Mouse (Mus musculus): Measurements from ENCODE around the gene Rbm47.

The Rbm47 gene

DNA sequence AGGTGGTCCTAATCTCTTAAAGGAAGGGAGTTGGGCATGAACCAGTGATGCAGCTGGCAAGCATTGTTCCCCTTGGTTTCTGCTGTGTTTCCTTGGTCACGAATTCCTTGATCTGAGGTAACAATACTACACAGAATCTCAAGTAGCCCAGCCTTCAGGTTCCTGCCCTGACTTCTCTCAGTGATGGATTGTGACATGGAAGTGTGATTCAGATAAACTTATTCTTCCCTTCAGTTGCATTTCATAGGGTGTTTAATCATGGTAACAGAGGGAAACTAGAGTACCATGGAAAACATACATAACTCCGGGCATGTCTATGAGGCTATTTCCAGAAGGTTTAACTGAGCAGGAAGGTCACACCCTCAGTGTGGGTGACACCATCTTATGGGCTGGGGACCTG, at the start of gene Rbm47:
Rbm47 (minus strand) TSS at position 101 of the 400 bp plus-strand sequence.
- in situ Hi-C loops (cut with MboI, MseI): no loop called here

DNA sequence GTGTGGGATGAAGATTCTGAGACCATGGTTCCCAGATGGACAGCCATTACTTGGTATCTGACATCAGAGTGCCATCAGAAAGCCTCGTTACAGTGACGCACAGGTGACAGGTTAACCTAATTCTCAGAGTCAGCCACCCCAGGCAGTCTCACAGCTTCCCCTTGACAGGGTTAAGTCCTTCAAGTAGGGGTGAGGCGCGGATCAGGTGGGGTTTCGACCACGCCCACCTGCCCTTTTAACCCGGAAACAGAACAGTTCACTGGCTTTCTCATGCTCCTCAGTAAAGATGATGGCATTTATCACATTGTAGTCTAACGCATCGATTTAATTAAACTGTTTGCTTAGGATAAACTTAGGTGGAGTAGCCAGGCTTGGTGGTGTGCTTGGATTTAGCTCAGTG, 47.7 kb upstream of the Rbm47 start:
- in situ Hi-C loops (cut with MboI, MseI): no loop called here

DNA sequence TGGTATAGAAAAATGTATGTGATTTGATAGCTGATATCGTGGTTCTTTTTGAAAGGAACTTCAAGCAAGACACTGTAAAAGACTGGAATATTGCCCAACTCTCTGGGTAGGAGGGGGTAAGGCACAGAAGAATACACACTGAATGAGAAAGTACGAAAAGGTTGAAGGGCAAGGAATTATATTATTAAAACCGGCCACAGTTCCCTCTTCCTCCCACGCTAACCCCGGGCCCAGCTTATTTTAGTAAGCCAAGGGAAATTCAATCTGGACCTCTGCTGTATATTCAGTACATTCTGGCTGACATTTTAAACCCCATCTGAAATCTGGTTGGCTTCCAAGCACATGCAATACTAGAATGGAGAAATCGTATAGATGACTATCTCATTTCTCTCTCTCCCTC, 46.8 kb upstream of the Rbm47 start:
- in situ Hi-C loops (cut with MboI, MseI): no loop called here

DNA sequence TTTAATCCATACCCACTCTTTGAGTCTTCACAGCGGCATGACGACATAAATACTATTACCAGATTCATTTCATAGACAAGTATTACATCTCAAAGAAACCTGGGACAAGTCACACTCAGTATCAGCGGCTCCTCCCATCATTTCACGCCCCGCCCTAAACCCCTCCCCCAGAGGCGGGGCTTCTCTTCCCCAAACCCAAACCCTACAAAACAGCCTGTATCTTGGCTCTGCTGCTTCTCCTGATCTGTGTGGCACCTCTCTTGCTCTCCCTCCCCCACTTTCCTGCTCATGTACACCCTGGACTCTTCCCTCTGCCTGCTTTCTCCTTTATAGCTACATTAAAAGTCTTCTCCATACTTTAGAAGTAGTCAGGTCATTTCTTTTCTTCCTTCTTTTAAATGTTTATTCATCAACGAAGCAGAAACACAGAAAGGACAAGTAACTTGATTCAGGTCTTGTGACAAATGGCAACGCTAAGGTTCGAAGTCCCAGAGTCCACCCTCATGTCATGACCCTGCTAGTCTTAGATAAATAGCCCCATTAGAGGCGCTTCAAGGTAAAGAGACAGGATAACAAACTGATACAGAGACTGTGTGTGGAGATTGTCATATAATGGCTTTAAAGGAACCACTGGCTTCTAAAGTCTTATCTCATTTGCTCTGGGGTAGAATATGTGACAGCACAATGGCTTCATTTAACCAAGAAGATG, 42.8 kb upstream of the Rbm47 start:
- in situ Hi-C loops (cut with MboI, MseI): no loop called here

DNA sequence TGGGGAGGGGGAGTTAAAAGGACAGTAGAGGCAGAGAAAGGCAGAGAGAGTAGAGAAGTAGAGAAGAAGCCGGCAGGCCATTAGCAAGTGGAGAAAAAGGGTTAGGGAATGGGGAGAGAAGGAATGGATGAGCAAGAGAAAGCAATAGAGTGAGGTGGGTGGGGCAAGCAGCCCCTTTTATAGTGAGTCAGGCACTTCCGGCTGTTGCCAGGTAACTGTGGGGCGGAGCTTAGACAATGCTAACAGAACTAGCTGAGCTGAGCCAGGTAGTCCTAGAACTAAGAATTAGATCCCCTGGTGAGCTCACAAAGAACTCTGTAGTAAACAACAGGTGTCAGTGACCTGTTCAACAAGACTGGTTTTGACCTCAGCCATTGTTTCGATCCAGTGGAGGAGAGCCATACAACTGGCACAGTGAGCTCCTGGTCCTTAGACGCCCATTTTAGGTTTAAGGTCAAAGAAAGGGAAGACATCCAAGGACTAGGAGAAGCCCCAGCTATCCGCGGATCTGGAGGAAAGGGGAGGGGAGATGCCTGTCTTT, 41.5 kb upstream of the Rbm47 start:
- in situ Hi-C loops (cut with MboI, MseI): no loop called here

DNA sequence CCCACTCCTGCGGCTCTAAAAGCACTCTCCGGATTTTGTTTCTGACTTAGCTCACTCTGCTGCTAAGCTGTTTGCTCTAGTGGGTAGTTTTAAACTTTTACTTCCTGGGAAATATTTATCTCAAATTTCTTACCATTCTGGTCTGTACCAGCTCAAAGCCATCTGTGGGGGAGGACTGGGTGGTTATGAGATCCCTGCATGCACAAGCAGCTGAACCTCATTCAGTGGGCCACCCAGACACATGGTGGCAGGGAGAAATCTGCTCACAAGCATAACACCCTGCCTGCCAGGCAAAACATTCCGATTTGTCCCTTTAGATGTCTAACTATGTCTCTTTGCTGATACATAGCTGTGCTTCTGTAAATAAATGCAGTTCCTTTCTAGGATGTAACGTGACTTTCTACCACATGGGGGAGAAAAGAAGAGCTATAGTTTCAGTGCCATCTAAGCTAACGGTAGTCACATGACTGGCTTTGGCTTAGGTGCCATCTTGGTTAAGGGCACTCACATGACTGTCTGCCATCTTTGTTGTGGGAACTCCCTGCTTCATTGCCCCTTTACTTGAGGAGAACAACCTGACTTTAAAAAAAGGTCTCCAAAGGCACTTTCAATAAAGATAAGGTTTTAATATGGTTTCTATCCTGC, 36.7 kb upstream of the Rbm47 start:
- in situ Hi-C loops (cut with MboI, MseI): no loop called here

DNA sequence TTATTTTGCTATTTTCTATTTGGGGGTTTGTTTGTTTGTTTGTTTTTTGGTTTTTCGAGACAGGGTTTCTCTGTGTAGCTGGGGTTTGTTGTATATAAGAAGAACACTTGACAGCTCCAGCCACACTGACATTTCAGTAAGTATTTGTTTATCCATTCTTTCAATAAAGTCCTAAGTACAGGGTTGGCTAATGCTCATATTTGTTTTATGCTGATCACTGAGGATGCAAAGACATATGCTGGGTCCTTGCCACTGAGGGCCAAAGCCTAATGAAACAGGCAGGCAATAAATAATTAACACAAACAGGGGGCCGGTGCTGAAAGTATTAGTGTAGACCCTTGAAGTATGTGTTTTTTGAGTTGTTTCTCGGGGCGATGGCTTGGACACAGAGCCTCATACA, 32.0 kb upstream of the Rbm47 start:
- in situ Hi-C loops (cut with MboI, MseI): no loop called here

DNA sequence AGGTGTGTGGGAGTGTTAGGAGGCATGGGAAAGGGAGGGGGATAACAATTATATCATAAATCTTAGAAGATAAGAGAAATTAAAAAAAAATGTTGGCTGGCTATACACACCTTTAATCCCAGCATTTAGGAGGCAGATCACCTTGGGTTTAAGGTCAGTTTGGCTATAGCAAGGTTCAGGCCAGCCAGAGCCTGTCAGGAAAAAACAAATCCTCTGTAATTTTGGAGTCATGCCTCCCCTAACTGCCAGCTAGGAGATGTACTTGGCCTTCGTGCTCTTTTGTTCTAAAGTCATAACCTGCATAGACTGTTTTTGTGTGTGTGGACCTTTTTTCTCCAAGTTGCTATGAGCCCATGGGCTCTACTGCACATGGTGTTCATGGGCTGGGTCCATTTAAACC, 30.5 kb upstream of the Rbm47 start:
- in situ Hi-C loops (cut with MboI, MseI): no loop called here

DNA sequence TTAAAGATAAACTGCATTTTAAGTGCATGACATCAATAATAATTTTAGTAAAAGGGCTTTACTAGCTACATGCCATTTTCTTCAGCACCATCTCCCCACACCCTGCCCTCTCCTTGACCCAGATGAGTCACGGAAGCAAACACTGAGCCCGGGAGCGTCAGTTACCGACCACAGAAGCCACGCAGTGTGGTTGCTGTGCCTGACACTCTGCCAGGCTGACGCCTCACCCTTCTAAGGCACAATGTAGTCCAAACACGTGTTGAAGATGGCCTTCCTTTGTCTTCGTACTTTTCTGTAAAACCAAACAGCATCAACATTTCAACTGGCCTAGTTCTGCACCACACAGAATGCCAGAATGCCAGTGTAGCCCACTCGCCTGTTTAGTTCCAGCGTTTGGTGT, 27.1 kb upstream of the Rbm47 start:
- in situ Hi-C loops (cut with MboI, MseI): no loop called here

DNA sequence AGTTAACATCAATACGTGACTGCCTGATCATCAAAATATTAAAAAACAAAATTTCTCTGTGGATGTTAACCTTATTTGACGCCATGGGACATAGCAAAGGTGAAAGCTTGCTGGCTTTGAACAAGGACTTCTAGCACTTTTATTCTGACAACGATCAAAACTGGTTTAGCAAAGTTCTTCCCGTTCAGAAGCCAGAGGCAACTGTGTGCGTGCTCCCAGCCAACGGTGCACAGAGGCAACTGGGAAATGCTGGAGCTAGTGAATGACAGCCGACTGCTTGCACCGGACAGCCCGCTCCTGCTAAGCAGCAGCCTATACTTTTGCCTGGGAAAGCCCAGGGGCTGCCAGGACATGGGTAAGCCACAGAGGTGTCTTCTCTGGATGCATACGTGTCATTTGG, 22.4 kb upstream of the Rbm47 start:
- in situ Hi-C loops (cut with MboI, MseI): no loop called here

DNA sequence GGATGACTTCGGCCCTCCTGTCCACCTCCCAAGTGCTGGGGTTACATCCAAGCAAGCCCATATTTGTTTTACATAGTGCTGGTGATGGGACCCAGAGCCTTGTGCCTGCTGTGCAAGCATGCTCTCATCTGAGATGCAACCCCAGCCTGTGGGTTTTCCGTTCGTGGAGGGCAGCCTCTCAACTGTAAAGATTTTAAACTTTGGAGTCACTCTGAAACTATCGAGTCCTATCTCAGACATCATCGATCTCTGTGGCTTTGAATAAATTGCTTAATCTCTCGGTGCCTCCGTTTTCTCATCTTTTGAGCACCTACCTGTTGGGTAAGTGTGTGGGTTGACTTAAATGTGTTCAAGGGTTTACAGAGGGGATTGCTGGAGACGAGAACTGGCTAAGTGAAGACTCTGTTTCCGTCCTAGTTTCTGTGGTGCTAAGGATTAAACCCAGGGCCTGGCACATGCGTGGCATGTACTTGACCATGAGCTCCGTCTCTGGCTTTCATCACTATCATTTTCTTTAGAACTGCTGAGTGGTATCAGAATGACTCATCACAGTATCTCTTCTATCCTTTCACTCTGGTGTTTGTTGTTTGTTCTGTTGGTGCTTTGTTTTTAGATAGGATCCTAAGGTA, 20.4 kb upstream of the Rbm47 start:
- in situ Hi-C loops (cut with MboI, MseI): no loop called here

DNA sequence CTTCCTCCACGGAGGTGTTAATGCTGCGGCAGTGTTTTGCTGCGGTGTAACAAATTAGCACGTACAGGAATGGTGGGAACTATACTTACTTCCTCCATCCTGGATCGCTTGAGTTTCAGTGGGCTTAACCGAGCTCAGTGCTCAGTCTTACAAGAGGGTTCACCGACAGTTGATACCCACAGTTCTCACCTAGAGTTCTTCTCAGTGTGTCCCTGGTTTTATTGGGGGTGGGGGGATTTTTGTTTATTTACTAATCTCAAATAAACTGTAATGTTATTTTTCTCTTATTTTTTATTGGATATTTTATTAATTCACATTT, 18.2 kb upstream of the Rbm47 start:
- in situ Hi-C loops (cut with MboI, MseI): no loop called here

DNA sequence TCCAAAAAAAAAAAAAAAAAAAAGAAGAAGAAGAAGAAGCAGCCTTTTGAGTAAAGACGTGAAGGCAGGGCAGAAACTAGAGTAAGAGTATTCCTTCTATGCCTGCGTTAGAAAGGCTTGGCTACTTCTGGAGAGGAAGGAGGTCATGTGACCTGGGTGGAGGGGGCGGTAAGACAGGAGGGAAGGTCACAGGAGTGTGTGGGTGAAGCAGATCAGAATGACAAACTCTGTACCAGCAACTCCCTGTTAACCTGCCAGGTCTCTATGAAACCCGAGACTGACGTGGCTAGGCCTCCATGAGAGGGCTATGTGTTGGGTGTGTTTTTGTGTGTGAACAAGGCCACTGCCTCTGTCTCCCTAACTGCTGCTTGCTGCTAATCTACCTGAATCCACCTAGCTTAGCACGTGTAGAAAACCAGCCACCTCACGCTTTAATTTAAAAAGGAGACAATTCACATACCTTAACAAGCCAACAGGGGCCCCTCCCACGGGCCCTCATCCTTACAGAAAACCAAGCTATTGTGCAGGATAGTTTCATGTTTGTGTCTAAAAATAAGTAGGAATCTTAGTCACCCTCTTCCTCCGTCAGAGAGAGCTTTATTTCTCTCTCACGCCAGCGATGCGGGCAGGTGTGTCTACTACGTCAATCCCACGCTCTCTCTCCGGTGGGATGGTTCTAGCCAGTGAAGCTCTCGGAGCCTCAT, 17.7 kb upstream of the Rbm47 start:
- in situ Hi-C loops (cut with MboI, MseI): no loop called here

DNA sequence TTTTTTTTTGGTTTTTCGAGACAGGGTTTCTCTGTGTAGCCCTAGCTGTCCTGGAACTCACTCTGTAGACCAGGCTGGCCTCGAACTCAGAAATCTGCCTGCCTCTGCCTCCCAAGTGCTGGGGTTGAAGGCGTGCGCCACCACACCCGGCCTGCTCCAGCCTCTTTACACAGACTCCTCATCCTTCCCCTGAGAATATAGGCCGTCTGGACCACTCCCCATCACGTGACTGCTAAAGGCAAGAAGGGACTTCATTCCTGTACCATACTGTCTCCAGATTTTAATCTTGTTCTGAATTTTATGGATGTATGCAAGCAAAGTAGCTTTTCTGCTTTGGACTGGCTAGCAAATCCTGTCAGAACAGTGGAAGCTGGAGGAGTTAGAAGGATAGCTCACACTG, 15.7 kb upstream of the Rbm47 start:
- in situ Hi-C loops (cut with MboI, MseI): loop anchor here (5.0 kb wide), 1 partner anchor 106 kb away; no protein-coding TSS in a partner anchor

DNA sequence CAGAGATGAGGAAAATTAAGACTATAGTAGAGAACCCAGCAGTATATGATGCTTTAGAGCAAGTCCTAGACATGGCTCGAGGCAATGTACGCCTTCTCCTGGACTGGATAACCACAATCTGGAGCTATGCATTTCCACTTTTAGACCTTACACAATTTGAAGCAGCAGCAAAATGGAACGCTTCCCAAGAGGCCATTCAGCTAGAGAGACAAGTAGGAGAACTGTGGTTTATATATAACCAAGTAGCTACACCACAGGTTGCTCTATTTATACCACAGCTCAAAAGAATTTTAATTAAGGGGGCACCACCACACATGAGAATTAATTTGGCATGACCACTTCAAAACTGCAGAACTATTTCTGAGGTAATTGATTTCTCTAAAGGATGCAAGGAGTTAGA, 9.2 kb upstream of the Rbm47 start:
- in situ Hi-C loops (cut with MboI, MseI): no loop called here

DNA sequence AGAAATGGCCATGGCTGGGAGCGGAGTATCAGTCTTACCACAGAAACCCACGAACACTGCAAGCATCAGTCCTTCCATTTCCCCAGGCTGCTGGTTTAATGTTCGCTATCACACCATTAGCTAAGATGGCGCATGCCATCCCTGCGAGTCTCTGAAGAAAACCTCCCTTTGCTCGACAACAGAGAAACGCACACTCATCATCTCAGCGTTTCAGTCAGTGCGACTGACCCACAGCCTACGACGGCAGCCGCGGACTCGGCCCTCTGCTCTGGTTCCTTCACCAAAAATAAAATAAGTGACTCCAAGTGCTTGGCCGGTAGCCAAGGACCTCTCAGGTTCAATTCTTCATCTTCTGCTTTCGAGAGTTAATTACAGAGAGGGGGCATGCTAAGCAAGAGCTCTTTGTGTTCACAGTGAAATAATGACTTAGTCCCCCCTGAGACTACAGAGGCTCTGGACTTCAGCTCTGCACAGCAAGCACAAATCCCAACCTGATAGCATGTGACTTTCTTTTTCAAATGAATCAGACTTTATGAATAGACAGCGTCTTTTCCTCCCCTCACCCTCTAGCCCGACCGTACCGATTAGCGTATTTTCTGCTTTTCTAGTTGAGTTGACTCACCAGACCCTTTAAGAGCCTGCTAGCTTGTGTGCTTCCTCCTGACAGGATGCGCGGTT, 1.4 kb upstream of the Rbm47 start:
- in situ Hi-C loops (cut with MboI, MseI): no loop called here

DNA sequence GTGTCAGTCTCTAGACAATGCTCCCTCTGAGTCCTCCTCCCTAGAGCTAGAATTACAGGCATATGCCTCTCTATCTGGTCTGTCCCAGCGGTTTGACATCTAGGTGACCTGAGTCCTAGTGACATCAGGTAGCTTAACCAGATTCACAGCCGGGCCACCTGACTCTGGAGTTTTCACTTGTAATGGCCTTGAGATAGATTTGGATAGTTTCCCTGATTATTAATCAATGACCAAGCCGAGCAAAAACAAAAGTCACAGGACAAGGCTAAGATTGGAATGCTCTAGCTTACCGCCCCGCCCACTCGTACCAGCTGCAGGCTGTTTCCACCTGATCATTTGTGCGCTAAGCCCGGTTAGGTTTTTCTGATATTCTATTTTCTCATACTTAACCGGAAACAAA, 2.3 kb downstream of the Rbm47 start:
- in situ Hi-C loops (cut with MboI, MseI): no loop called here

DNA sequence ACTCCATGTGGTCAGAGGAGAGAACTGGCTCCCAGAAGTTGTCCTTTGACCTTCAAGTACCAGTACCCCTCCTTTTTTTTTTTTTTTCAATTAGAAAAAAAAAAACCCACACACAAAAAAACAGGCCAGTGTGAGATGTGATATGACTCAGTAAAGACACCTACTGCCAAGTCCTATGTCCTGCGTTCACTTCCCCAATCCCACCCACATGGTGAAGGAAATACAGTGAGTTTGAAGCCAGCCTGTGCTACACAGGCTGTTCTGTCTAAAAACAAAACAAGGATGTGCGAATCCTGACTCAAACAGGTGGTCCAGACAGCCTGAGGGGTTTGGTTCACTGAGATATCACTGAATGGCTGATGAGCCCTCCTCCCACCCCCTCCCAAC, 3.8 kb downstream of the Rbm47 start:
- in situ Hi-C loops (cut with MboI, MseI): no loop called here

DNA sequence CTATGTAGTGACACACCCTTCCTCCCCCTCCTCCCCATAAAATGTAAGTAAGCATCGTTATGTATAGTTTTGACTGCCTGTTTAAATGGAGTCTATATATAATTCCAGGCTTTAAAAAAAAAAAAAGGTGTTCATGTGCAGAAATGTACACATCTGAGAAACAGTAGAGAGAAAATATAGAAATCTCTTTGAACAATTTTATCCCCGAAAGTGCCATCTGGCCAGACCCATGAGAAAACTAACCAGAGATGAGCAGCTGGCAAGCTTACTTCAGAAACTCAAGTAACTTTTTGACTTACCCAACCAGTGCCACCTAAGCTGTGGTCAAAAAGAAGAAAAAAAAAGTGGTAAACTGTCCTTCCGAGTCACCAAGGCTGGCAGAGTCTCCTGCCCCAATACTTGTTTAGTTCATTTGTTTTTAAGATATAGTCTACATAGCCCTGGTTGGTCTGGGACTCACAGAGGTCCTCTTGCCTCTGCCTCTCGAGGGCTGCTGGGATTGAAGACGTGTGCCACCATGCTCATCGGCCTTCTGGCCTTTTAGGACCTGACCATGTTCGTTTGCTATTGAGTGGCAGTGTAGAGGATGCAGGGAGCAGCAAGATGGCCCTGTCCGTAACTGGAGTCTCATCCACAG, 4.3 kb downstream of the Rbm47 start:
- in situ Hi-C loops (cut with MboI, MseI): no loop called here

DNA sequence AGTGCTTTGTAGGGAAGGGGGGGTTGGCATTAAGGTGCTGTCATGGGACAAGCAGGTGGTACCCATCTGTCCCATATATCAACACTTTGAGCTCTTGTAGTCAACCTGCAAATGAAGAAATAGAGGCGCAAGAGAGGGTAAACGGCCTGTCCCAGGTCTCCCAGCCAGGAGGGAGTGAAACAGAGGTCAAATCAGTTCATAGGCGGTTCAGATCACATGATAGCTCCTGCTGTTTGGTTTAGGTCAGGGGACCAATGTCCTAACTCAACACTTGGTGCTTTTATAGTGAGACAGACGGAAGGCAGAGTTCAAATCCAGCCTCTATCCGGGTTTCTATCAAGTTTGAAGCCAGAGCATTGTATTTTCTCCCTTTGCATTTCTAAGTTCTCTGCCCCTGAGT, 6.0 kb downstream of the Rbm47 start:
- in situ Hi-C loops (cut with MboI, MseI): no loop called here

DNA sequence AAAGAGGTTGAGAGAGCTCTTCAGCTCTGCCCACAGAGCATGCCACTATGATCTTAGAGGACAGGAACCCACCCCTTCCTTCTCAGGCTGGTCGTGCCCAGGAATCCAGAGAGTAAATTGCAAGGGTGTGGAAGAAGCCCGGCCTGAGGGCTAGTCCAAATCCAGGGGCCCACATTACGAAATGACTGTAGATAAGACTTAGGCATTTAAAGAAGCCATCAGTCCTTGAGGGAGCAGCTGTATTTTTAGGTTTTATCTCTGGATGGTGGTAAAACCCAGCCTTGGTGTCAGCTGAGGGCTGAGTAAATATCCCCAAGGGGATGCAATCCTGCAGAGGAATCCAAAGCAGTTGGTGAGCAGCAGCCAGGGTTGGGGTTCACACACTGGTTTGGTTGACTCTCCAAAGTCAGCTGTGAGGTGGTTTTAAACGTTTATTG, 6.7 kb downstream of the Rbm47 start:
- in situ Hi-C loops (cut with MboI, MseI): no loop called here

All from T-helper 2 cell (primary cell).